9 mouse cellular contexts compared by ENCODE assay signal in the genomic region with DNA sequence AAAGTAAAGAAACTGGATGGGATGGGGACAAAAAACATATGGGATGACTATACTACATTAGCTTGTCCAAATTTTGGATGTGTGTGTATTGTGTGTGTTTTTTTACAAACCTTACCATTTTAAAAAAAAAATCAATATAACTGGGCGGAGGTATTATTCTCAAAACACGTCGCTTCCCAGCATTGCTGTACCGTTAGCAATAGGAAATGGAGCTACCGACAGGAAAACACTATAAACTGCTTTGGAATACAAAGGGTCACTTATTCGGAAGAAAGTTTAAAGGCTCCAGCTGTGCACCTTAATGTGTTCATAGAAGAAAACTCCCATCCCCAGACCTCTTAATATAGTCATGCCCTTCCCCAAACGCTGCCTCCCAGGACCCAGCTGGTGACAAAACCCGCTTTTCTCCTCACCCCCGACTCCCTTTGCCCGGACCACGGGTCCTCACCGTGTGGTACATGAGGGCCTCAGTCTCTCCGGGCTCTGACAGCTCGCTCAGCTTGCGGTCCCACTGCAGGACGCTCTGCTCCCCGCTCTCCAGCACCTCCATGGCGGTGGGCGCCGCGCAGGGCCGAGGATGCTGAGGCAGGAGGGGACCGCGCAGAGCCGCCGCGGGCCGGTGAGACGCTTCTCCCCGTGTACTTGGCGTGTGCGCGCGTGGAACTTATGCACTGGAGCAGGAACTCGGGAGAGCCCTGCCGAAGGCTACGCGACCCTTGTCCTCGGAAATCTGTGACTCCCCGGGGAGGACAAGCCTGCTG. TPM values are rescaled to one million over a fixed set of nuclear protein-coding genes. Genes with fewer than 3 reads are reported as not detected.
DNase-seq lines count a peak whose midpoint lies in the region; ATAC-seq and TF ChIP-seq lines count a peak whose summit lies in the region.
"Had no signal": no experiment of that assay in that cellular context is flagged by ENCODE, and none has a peak within 500 bp of the region (broad histone marks: within the 10 kb centered on the region; RNA-seq: fewer than 3 reads in every experiment).

No protein-coding gene starts in this region.

- dilution Hi-C loops in CH12.LX (cut with MboI; ENCODE audit: extremely low pct_ligation_motif_present, extremely low pct_unique_long_range_greater_than_20kb, low sequenced_read_pairs): no loop called here

- no peak; the same call in 1 of the 2 replicates for TF ChIP-seq POLR2A in CH12.LX (IDR thresholded peaks at IDR 0.05; ENCODE audit: low read depth, low read length)

- H3K36me3 ChIP-seq in heart, embryonic 11.5 days (ENCODE audit: control insufficient read depth, insufficient read depth, low read length): no peaks in the 10 kb centered on the region; the same call in 1 of the 2 replicates
- H3K36me3 ChIP-seq in CH12.LX (replicated peaks in 1 of 2; ENCODE audit: control insufficient read depth in 1 of 2, insufficient read depth in 1 of 2, low read length in 1 of 2): peaks cover 2 to 7% of the 10 kb centered on the region in 2 experiments
- H3K36me3 ChIP-seq in heart, embryonic 15.5 days: no peaks in the 10 kb centered on the region
- no peaks in the 10 kb centered on the region for H3K36me3 ChIP-seq in neural tube, embryonic 11.5 days (ENCODE audit: control insufficient read depth, insufficient read depth, low read length)

- peak overlapping the region; percentile 89 for H3K27ac ChIP-seq in heart, embryonic 11.5 days (ENCODE audit: low read depth, low read length)
- peak overlapping the region; percentile 47 for H3K27ac ChIP-seq in CH12.LX (ENCODE audit: insufficient read depth, low read depth)
- peak overlapping the region; percentile 95 for H3K27ac ChIP-seq in heart, embryonic 15.5 days
- H3K27ac ChIP-seq in neural tube, embryonic 11.5 days (ENCODE audit: low read depth, low read length): peak overlapping the region; percentile 50; the same call in 1 of the 2 replicates

- peaks cover 52% of the 10 kb centered on the region for H3K79me2 ChIP-seq in CH12.LX (replicated peaks; ENCODE audit: control insufficient read depth, extremely low read depth, insufficient read depth, poor library complexity, severe bottlenecking)

- DNase-seq in heart, adult 8-10 months (ENCODE audit: low spot score): no peak
- no peak for DNase-seq in CH12.LX (ENCODE audit: extremely low read depth)
- peak; percentile 31 for DNase-seq in embryo, embryonic 11.5 days (ENCODE audit: low read depth, low spot score)
- peak; percentile 42 for DNase-seq in liver
- DNase-seq in neural tube, embryonic 11.5 days (ENCODE audit: low spot score): no peak
- no peak for DNase-seq in cerebellum, postnatal 10 days

- no peak for TF ChIP-seq EP300 in CH12.LX (IDR thresholded peaks at IDR 0.05; ENCODE audit: low read length)

- in situ Hi-C loops in CH12.LX (cut with MboI; ENCODE audit: low pct_ligation_motif_present, low pct_unique_long_range_greater_than_20kb, low sequenced_read_pairs): loop anchor here (5.0 to 10.0 kb wide), 3 partner anchors 84 to 387 kb away; no protein-coding TSS in a partner anchor

- peak; percentile 37; the same call in 1 of the 2 replicates for ATAC-seq in heart, embryonic 11.5 days (replicated peaks; ENCODE audit: insufficient number of reproducible peaks, low FRiP score, low TSS enrichment)
- peak; percentile 53 for ATAC-seq in heart, embryonic 15.5 days (replicated peaks; ENCODE audit: insufficient number of reproducible peaks, insufficient read depth, low FRiP score, low read depth)
- peak; percentile 62 for ATAC-seq in neural tube, embryonic 11.5 days (ENCODE audit: insufficient read depth, low FRiP score, low TSS enrichment)

- peaks cover 26% of the 10 kb centered on the region for H3K4me1 ChIP-seq in heart, embryonic 11.5 days (ENCODE audit: control insufficient read depth, insufficient read depth, low read length)
- peaks cover 4 to 40% of the 10 kb centered on the region in 2 experiments for H3K4me1 ChIP-seq in CH12.LX (ENCODE audit: control insufficient read depth in 1 of 2, insufficient read depth in 2 of 2)
- peaks cover 33% of the 10 kb centered on the region for H3K4me1 ChIP-seq in heart, embryonic 15.5 days (replicated peaks)
- 0 out of 2 replicates have a peak, but pooled peaks cover 4% of the 10 kb centered on the region for H3K4me1 ChIP-seq in neural tube, embryonic 11.5 days (ENCODE audit: control insufficient read depth, insufficient read depth, low read length)

- peak overlapping the region; percentile 89 for H3K4me2 ChIP-seq in heart, embryonic 11.5 days
- peak overlapping the region; percentile 78 for H3K4me2 ChIP-seq in CH12.LX (ENCODE audit: insufficient read depth, low read depth, poor library complexity, severe bottlenecking)
- H3K4me2 ChIP-seq in heart, embryonic 15.5 days: peak overlapping the region; percentile 74
- peak overlapping the region; percentile 68 for H3K4me2 ChIP-seq in neural tube, embryonic 11.5 days (ENCODE audit: low read depth)

- H3K27me3 ChIP-seq in heart, embryonic 11.5 days (ENCODE audit: control insufficient read depth, insufficient read depth, low read length): no peaks in the 10 kb centered on the region
- H3K27me3 ChIP-seq in CH12.LX (replicated peaks): no peaks in the 10 kb centered on the region
- H3K27me3 ChIP-seq in heart, embryonic 15.5 days: no peaks in the 10 kb centered on the region
- H3K27me3 ChIP-seq in neural tube, embryonic 11.5 days (ENCODE audit: control insufficient read depth, insufficient read depth, low read length): no peaks in the 10 kb centered on the region

- TF ChIP-seq RAD21 in CH12.LX (IDR thresholded peaks at IDR 0.05; ENCODE audit: low read depth, low read length): no peak

- WGBS in heart, embryonic 11.5 days (ENCODE audit: insufficient replicate concordance): under 1% methylated on average over 40 of the region's 40 CpGs
- under 1% methylated on average over 40 of the region's 40 CpGs for WGBS in heart, embryonic 15.5 days
- under 1% methylated on average over 40 of the region's 40 CpGs for WGBS in neural tube, embryonic 11.5 days

- TF ChIP-seq CTCF in CH12.LX (conservative IDR thresholded peaks at IDR 0.05 in 1 of 2, IDR thresholded peaks at IDR 0.05 in 1 of 2; ENCODE audit: low read depth in 2 of 2, low read length in 2 of 2): no peak

- H3K4me3 ChIP-seq in heart, embryonic 11.5 days (ENCODE audit: low read depth, low read length): peak overlapping the region; percentile 82
- peak overlapping the region; percentile 90 to 95 (median 92) for H3K4me3 ChIP-seq in CH12.LX (replicated peaks in 1 of 3; ENCODE audit: low read depth in 2 of 3, low read length in 2 of 3, poor library complexity in 1 of 3)
- H3K4me3 ChIP-seq in heart, embryonic 15.5 days: peak overlapping the region; percentile 93
- peak overlapping the region; percentile 85 for H3K4me3 ChIP-seq in neural tube, embryonic 11.5 days (ENCODE audit: low read depth, low read length)

- no peaks in the 10 kb centered on the region; the same call in 1 of the 2 replicates for H3K9me3 ChIP-seq in heart, embryonic 11.5 days (replicated peaks; ENCODE audit: control insufficient read depth, low read length)
- H3K9me3 ChIP-seq in CH12.LX (replicated peaks; ENCODE audit: low read length): peaks cover 4% of the 10 kb centered on the region
- no peaks in the 10 kb centered on the region; the same call in 1 of the 2 replicates for H3K9me3 ChIP-seq in heart, embryonic 15.5 days (replicated peaks)
- H3K9me3 ChIP-seq in neural tube, embryonic 11.5 days (ENCODE audit: control insufficient read depth, low read length): no peaks in the 10 kb centered on the region

- H3K9ac ChIP-seq in heart, embryonic 11.5 days (ENCODE audit: low read depth, low read length): peak overlapping the region; percentile 84
- peak overlapping the region; percentile 94 for H3K9ac ChIP-seq in CH12.LX (ENCODE audit: insufficient read depth, low read depth)
- peak overlapping the region; percentile 92 for H3K9ac ChIP-seq in heart, embryonic 15.5 days
- H3K9ac ChIP-seq in neural tube, embryonic 11.5 days (ENCODE audit: low read length): peak overlapping the region; percentile 74

TF ChIP-seq in CH12.LX, 34 proteins besides CTCF, POLR2A, EP300 and RAD21:
- TF ChIP-seq UBTF (IDR thresholded peaks at IDR 0.05; ENCODE audit: low read depth, low read length) (peak; percentile 69; the same call in 1 of the 2 replicates), SIN3A (IDR thresholded peaks at IDR 0.05; ENCODE audit: low read length) (peak; percentile 71), NRF1 (IDR thresholded peaks at IDR 0.05; ENCODE audit: low read depth, low read length) (no peak), ETS1 (conservative IDR thresholded peaks at IDR 0.05; ENCODE audit: low read depth, low read length) (no peak), MXI1 (IDR thresholded peaks at IDR 0.05; ENCODE audit: low read depth, low read length) (peak; percentile 64), CHD1 (IDR thresholded peaks at IDR 0.05; ENCODE audit: low read depth, low read length) (0 out of 2 replicates have a peak, but pooled peaks have one; percentile 27), MAZ (IDR thresholded peaks at IDR 0.05; ENCODE audit: low read depth, low read length) (0 out of 2 replicates have a peak, but pooled peaks have one; percentile 23)

RNA-seq across cellular contexts. Expression of gene Creb3l2, which starts 0.5 kb away (rescaled TPM):
- polyA plus RNA-seq in heart, embryonic 11.5 days (2014; fragmentation: Nextera tagmentation; extraction: Ambion mirVana): 42.9 and 52.9 TPM in 2 replicates
- 10 to 100 TPM; 21.8 to 23.8 (median 23.2) TPM for total RNA-seq in heart, adult 8-10 months (2022)
- total RNA-seq in CH12.LX (2012; rRNA removed): 7.0 and 8.7 TPM in 2 replicates
- 1.3 and 1.5 TPM in 2 replicates for total RNA-seq in CH12.LX (2014; rRNA removed)
- polyA plus RNA-seq in CH12.LX (2012; ENCODE audit: insufficient read length, low read depth): 6.6 and 8.5 TPM in 2 replicates
- 26.7 and 33.6 TPM in 2 replicates for polyA plus RNA-seq in heart, embryonic 15.5 days (2015; fragmentation: Nextera tagmentation; extraction: Ambion mirVana)
- polyA plus RNA-seq in neural tube, embryonic 11.5 days (2014; fragmentation: Nextera tagmentation; extraction: Ambion mirVana): 14.5 and 16.0 TPM in 2 replicates
- total RNA-seq: MEL had no signal

Comparison
In these comparisons a context has a peak if more than half of its experiments do, and no peak if none do; other contexts are left out.
1. DNase-seq: peak in embryo, embryonic 11.5 days (single experiment) and liver (single experiment); none in heart, adult 8-10 months (single experiment), CH12.LX (single experiment), neural tube, embryonic 11.5 days (single experiment) and cerebellum, postnatal 10 days (0 of 2).
2. Peak in every context shown above with its lines, with median percentiles within 50 percentile points of each other: ATAC-seq, H3K27ac ChIP-seq, H3K4me2 ChIP-seq, H3K4me3 ChIP-seq and H3K9ac ChIP-seq.